Mouse (Mus musculus): ENCODE data around the gene 1700034J05Rik. TPM values are rescaled to one million over a fixed set of nuclear protein-coding genes. Genes with fewer than 3 reads are reported as not detected.

Gene 1700034J05Rik
- total RNA-seq (2021): not detected
- long read RNA-seq, experiment 1: 0 reads
- long read RNA-seq, experiment 2: 0 reads

- DNase-seq (ENCODE audit: low spot score in 2 of 2): peak; percentile 24 to 72
- intact Hi-C loops (cut with DNase I): no loop called here
These were observed at the start of gene 1700034J05Rik for GRCm38 (mm10) chr6:146954258-146954657. TSS of gene 1700034J05Rik (minus strand) at chr6:146954422.

- no peak for DNase-seq (ENCODE audit: low spot score in 2 of 2)
- intact Hi-C loops (cut with DNase I): no loop called here
These were observed 45.5 kb upstream of the 1700034J05Rik start for GRCm38 (mm10) chr6:146999755-147000154.

- DNase-seq (ENCODE audit: low spot score in 2 of 2): peak in 1 of 2 experiments; percentile 26
- intact Hi-C loops (cut with DNase I): no loop called here
These were observed 45.1 kb upstream of the 1700034J05Rik start for GRCm38 (mm10) chr6:146999302-146999701.

- intact Hi-C loops (cut with DNase I): no loop called here
- DNase-seq (ENCODE audit: low spot score in 2 of 2): peak in 1 of 2 experiments; percentile 51
These were observed 44.5 kb upstream of the 1700034J05Rik start for GRCm38 (mm10) chr6:146998710-146999109.

GRCm38 (mm10) chr6:146997006-146997405 is 42.8 kb upstream of the 1700034J05Rik start:
- no peak for DNase-seq (ENCODE audit: low spot score in 2 of 2)
- intact Hi-C loops (cut with DNase I): no loop called here

GRCm38 (mm10) chr6:146995878-146996277 is 41.7 kb upstream of the 1700034J05Rik start:
- DNase-seq (ENCODE audit: low spot score in 2 of 2): no peak
- intact Hi-C loops (cut with DNase I): no loop called here

- intact Hi-C loops (cut with DNase I): no loop called here
- DNase-seq (ENCODE audit: low spot score in 2 of 2): no peak
These were observed 41.2 kb upstream of the 1700034J05Rik start for GRCm38 (mm10) chr6:146995391-146995790.

- intact Hi-C loops (cut with DNase I): loop anchor here (1.0 kb wide), 1 partner anchor 161 kb away; no protein-coding TSS in a partner anchor
- peak; percentile 78 to 82 for DNase-seq (ENCODE audit: low spot score in 2 of 2)
These were observed 40.0 kb upstream of the 1700034J05Rik start for GRCm38 (mm10) chr6:146994236-146994635.

- intact Hi-C loops (cut with DNase I): no loop called here
- peak in 1 of 2 experiments; percentile 30 for DNase-seq (ENCODE audit: low spot score in 2 of 2)
These were observed 30.3 kb upstream of the 1700034J05Rik start for GRCm38 (mm10) chr6:146984569-146984968.

- intact Hi-C loops (cut with DNase I): no loop called here
- DNase-seq (ENCODE audit: low spot score in 2 of 2): no peak
These were observed 27.1 kb upstream of the 1700034J05Rik start for GRCm38 (mm10) chr6:146981249-146981835.

- no peak for DNase-seq (ENCODE audit: low spot score in 2 of 2)
- intact Hi-C loops (cut with DNase I): no loop called here
These were observed 25.7 kb upstream of the 1700034J05Rik start for GRCm38 (mm10) chr6:146979953-146980352.

- no peak for DNase-seq (ENCODE audit: low spot score in 2 of 2)
- intact Hi-C loops (cut with DNase I): no loop called here
These were observed 25.0 kb upstream of the 1700034J05Rik start for GRCm38 (mm10) chr6:146979115-146979744.

GRCm38 (mm10) chr6:146978691-146979114 is 24.5 kb upstream of the 1700034J05Rik start:
- intact Hi-C loops (cut with DNase I): no loop called here
- DNase-seq (ENCODE audit: low spot score in 2 of 2): no peak

GRCm38 (mm10) chr6:146976446-146976845 is 22.2 kb upstream of the 1700034J05Rik start:
- no peak for DNase-seq (ENCODE audit: low spot score in 2 of 2)
- intact Hi-C loops (cut with DNase I): no loop called here

GRCm38 (mm10) chr6:146973830-146974229 is 19.6 kb upstream of the 1700034J05Rik start:
- no peak for DNase-seq (ENCODE audit: low spot score in 2 of 2)
- intact Hi-C loops (cut with DNase I): no loop called here

GRCm38 (mm10) chr6:146973406-146973805 is 19.2 kb upstream of the 1700034J05Rik start:
- no peak for DNase-seq (ENCODE audit: low spot score in 2 of 2)
- intact Hi-C loops (cut with DNase I): no loop called here

GRCm38 (mm10) chr6:146972740-146973139 is 18.5 kb upstream of the 1700034J05Rik start:
- DNase-seq (ENCODE audit: low spot score in 2 of 2): no peak
- intact Hi-C loops (cut with DNase I): no loop called here

- intact Hi-C loops (cut with DNase I): no loop called here
- DNase-seq (ENCODE audit: low spot score in 2 of 2): no peak
These were observed 17.8 kb upstream of the 1700034J05Rik start for GRCm38 (mm10) chr6:146972009-146972408.

- intact Hi-C loops (cut with DNase I): no loop called here
- no peak for DNase-seq (ENCODE audit: low spot score in 2 of 2)
These were observed 17.1 kb upstream of the 1700034J05Rik start for GRCm38 (mm10) chr6:146971366-146971765.

GRCm38 (mm10) chr6:146970811-146971210 is 16.6 kb upstream of the 1700034J05Rik start:
- intact Hi-C loops (cut with DNase I): no loop called here
- DNase-seq (ENCODE audit: low spot score in 2 of 2): no peak

- intact Hi-C loops (cut with DNase I): no loop called here
- no peak for DNase-seq (ENCODE audit: low spot score in 2 of 2)
These were observed 13.6 kb upstream of the 1700034J05Rik start for GRCm38 (mm10) chr6:146967836-146968235.

Data from left cerebral cortex, postnatal 14 days (tissue).